Mouse (Mus musculus) liver, adult (tissue): ENCODE results near the gene Limk1.

Source experiments
- GATA4 ChIP-seq: IDR thresholded peaks from 2 replicates; pipeline ENCODE4 v1.6.1; 2014; ENCODE audit warnings: mild to moderate bottlenecking, low read length; ENCODE audit not compliant: insufficient replicate concordance

The Limk1 gene

DNA sequence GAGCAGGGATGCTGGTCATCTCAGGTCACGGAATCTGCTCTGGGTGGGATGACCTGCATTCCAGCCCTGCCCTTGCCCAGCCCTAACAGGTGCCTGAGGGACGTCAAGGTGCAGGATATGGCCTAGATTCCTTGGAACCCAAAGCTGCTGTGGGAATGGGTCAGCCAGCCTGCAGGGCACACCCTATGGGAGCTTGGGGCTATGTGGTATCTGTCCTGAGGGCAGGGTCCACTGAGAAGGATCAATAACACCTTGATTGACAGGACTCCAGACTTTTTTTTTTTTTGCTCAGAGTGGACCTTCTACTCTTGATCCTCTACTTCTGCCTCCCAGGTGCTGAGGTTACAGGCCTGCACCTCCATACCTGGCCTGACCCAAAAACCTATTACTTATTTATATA is 41.0 kb downstream of the Limk1 start:
- no peak for TF ChIP-seq GATA4

GRCm38 (mm10) chr5:134646461-134646860 is 41.9 kb downstream of the Limk1 start:
- TF ChIP-seq GATA4 = no peak

DNA sequence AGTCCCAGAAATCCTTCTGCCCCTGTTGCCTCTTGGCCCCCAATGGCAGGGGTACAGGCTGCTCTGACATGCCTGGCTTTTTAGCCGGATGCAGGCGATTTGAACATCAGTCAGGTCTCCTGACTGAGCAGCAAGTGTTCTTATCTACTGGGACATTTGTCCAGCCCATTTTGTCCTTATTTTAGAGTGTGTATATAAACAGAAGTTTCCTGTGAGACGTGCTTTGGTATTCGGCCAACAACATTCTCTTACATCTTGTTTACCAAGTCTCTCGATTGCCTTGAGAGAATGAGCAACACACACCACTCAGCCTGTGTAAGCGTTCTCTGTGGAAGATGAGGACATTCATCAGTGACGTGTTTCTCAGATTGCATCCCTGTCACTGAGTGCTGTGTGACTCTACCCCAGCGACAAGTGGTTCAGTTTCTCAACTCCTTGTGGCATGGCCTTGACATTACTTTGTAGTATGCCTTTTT is 43.7 kb downstream of the Limk1 start:
- TF ChIP-seq GATA4 = peak; percentile 85; the same call in 1 of the 2 replicates

DNA sequence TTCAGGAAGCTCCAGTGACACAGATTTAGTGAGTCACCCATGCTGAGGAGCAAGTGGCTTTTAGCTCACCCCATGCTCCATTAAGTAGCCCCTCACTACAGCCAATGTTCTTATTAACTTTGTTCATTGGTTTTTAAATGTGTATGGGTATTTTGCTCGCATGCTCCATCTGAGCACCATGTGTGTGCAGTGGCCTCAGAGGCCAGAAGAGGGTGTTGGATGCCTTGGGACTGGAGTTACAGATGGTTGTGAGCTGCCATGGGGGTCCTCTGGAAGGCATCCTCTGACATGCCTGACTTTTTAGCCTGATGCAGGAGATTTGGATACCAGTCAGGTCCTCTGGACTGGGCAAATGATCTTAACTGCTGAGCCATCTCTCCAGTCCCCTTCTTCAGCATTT is 44.3 kb downstream of the Limk1 start:
- no peak for TF ChIP-seq GATA4

- TF ChIP-seq GATA4 = no peak
Measured at GRCm38 (mm10) chr5:134640371-134640770, 48.0 kb downstream of the Limk1 start.

GRCm38 (mm10) chr5:134639269-134639682 is 49.1 kb downstream of the Limk1 start, which contains the start of gene Eif4h:
Eif4h (minus strand) TSS chr5:134639490.
- no peak for TF ChIP-seq GATA4

- TF ChIP-seq GATA4 = no peak
Measured at GRCm38 (mm10) chr5:134638461-134639268, 49.7 kb downstream of the Limk1 start.

- no peak for TF ChIP-seq GATA4
Measured at GRCm38 (mm10) chr5:134637820-134638367, 50.5 kb downstream of the Limk1 start.

DNA sequence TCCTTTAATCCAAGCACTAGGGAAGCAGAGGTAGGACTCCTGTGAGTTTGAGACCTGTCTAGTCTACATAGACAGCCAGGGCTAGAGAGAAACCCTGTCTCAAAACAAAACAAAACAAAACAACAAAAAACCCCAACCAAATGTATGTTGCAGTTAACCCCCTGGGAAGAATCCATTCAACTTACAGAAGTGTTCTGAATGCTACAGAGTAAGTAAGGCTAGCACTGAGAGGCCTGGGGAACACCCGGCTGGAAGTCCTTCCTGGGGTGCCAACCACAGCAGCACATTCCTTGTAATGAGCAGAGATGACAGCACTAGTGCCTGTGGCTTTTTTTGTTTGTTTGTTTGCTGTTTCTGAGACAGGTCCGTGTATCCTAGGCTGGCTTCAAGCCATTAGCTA is 55.6 kb downstream of the Limk1 start:
- no peak for TF ChIP-seq GATA4

GRCm38 (mm10) chr5:134630835-134631234 is 57.6 kb downstream of the Limk1 start:
- no peak for TF ChIP-seq GATA4

- no peak for TF ChIP-seq GATA4
Measured at GRCm38 (mm10) chr5:134629508-134629907, 58.9 kb downstream of the Limk1 start.

DNA sequence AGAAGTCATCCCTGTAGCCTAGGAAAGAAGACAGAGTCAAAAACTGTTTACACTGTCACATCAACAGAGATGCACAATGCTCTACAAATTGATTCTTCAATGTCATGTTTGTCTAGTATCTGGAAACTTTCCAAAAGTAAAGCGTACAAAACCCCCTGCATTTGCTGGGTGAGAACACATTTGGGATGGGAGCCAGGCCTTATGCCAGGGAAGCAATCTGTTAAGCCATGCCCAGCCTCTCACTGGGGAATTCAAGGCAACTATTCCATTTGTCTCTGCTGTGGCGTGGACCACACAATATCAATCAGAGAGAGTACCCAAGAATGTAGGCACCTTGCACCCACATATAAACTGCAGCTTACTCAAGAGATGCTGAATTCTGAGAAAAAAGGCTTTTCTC is 66.3 kb downstream of the Limk1 start:
- no peak for TF ChIP-seq GATA4

GRCm38 (mm10) chr5:134621099-134621640 is 67.2 kb downstream of the Limk1 start:
- TF ChIP-seq GATA4 = no peak

- TF ChIP-seq GATA4 = no peak
Measured at GRCm38 (mm10) chr5:134620457-134620856, 67.9 kb downstream of the Limk1 start.

DNA sequence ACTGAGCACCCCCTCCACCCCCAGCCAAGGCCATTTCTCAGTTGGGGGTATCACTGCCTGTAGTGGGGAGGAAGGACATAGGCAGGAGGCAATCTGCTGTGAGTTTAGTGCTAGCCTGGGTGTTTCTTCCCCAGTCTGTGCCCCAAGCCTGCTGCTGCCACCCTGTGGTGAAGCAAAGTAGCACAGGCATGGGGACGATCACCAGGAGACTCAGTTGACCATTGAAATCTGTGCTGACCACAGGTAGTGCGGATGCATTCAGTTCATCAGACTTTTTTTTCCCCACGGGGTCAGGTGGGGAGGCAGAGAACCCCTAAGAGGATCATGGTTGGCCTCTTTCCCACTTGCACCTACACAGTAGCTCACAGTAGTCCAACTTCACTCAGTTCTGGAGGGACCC is 71.3 kb downstream of the Limk1 start:
- TF ChIP-seq GATA4 = no peak

GRCm38 (mm10) chr5:134615780-134616179 is 72.6 kb downstream of the Limk1 start:
- no peak for TF ChIP-seq GATA4

- no peak for TF ChIP-seq GATA4
Measured at GRCm38 (mm10) chr5:134615380-134615779, 73.0 kb downstream of the Limk1 start.

DNA sequence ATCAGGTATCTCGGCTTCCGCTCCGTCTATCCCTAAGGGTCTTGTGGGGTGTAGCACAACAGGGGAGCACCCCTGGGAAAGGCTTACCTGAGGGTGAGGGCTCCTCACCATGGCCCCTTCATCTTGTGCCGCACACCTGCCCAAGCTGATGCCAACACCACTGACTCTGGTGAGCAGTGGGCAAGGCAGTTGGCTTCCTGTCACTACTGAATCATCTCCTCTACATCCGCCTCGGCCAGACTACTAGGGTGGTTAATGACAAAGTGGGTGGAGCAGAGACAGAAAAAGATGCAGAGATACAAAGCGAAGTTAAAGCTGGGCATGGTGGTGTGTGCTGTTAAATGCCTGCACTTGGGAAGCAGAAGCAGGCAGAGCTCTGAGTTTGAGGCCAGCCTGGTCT is 73.6 kb downstream of the Limk1 start, which contains the start of gene Lat2:
Lat2 (minus strand) TSS at position 224 of the 400 bp plus-strand sequence.
- no peak for TF ChIP-seq GATA4
